In genomic region chr7:44441180-44441579, GRCm38 (mm10) we compare ENCODE assay signal across 13 mouse cellular contexts. TPM values are rescaled to one million over a fixed set of nuclear protein-coding genes. Genes with fewer than 3 reads are reported as not detected.
DNase-seq lines count a peak whose midpoint lies in the region; ATAC-seq lines count a peak whose summit lies in the region.
"Had no signal": no experiment of that assay in that cellular context is flagged by ENCODE, and none has a peak within 500 bp of the region (broad histone marks: within the 10 kb centered on the region; RNA-seq: fewer than 3 reads in every experiment).

No protein-coding gene starts in this region.

- no peaks in the 10 kb centered on the region for H3K9me3 ChIP-seq in heart, embryonic 12.5 days (replicated peaks)
- no peaks in the 10 kb centered on the region for H3K9me3 ChIP-seq in embryonic facial prominence, embryonic 10.5 days
- no peaks in the 10 kb centered on the region for H3K9me3 ChIP-seq in forebrain, embryonic 16.5 days (ENCODE audit: control insufficient read depth, low read length)
- H3K9me3 ChIP-seq in midbrain, embryonic 10.5 days (replicated peaks), result no peaks in the 10 kb centered on the region

- peaks cover 79% of the 10 kb centered on the region for H3K27me3 ChIP-seq in heart, embryonic 12.5 days (replicated peaks)
- H3K27me3 ChIP-seq in embryonic facial prominence, embryonic 10.5 days (replicated peaks; ENCODE audit: low read depth, poor library complexity, severe bottlenecking), result peaks cover 89% of the 10 kb centered on the region
- no peaks in the 10 kb centered on the region for H3K27me3 ChIP-seq in forebrain, embryonic 16.5 days (replicated peaks; ENCODE audit: control insufficient read depth, insufficient read depth, low read length)
- H3K27me3 ChIP-seq in midbrain, embryonic 10.5 days (ENCODE audit: low read depth, poor library complexity, severe bottlenecking), result peaks cover 92% of the 10 kb centered on the region

- no peak for ATAC-seq in heart, embryonic 12.5 days (ENCODE audit: insufficient number of reproducible peaks, low FRiP score)
- ATAC-seq in forebrain, embryonic 16.5 days, result no peak
- ATAC-seq in erythroid progenitor cell, adult 5-6 weeks (replicated peaks; ENCODE audit: low FRiP score, poor library complexity, severe bottlenecking), result no peak
- ATAC-seq: intestine, postnatal 0 days had no signal

- peak overlapping the region; percentile 78 for H3K4me2 ChIP-seq in heart, embryonic 12.5 days
- H3K4me2 ChIP-seq in forebrain, embryonic 16.5 days (ENCODE audit: low read length), result peak overlapping the region; percentile 98

- WGBS in heart, embryonic 12.5 days, result 22% methylated on average over 1 of the region's 1 CpGs
- 21% methylated on average over 1 of the region's 1 CpGs for WGBS in embryonic facial prominence, embryonic 10.5 days
- WGBS in forebrain, embryonic 16.5 days, result 18% methylated on average over 1 of the region's 1 CpGs
- 16% methylated on average over 1 of the region's 1 CpGs for WGBS in midbrain, embryonic 10.5 days

- peak overlapping the region; percentile 85 for H3K9ac ChIP-seq in heart, embryonic 12.5 days
- peak overlapping the region; percentile 99 for H3K9ac ChIP-seq in forebrain, embryonic 16.5 days (replicated peaks; ENCODE audit: low read depth, low read length)

- H3K36me3 ChIP-seq in heart, embryonic 12.5 days, result no peaks in the 10 kb centered on the region
- H3K36me3 ChIP-seq in embryonic facial prominence, embryonic 10.5 days (replicated peaks), result peaks cover 15% of the 10 kb centered on the region; the same call in 1 of the 2 replicates
- H3K36me3 ChIP-seq in forebrain, embryonic 16.5 days (ENCODE audit: control insufficient read depth, insufficient read depth), result peaks cover 4% of the 10 kb centered on the region; the same call in 1 of the 2 replicates
- peaks cover 16% of the 10 kb centered on the region for H3K36me3 ChIP-seq in midbrain, embryonic 10.5 days

- H3K4me3 ChIP-seq in heart, embryonic 12.5 days, result peak overlapping the region; percentile 56; the same call in 1 of the 2 replicates
- peak overlapping the region; percentile 58 for H3K4me3 ChIP-seq in embryonic facial prominence, embryonic 10.5 days
- H3K4me3 ChIP-seq in forebrain, embryonic 16.5 days (replicated peaks; ENCODE audit: low read length), result peak overlapping the region; percentile 80
- H3K4me3 ChIP-seq in midbrain, embryonic 10.5 days, result peak overlapping the region; percentile 58
- H3K4me3 ChIP-seq: myocyte had no signal

- H3K4me1 ChIP-seq in heart, embryonic 12.5 days (replicated peaks), result peaks cover 45% of the 10 kb centered on the region
- H3K4me1 ChIP-seq in embryonic facial prominence, embryonic 10.5 days, result peaks cover 40% of the 10 kb centered on the region
- peaks cover 37% of the 10 kb centered on the region for H3K4me1 ChIP-seq in forebrain, embryonic 16.5 days (replicated peaks; ENCODE audit: control insufficient read depth, insufficient read depth, low read length)
- peaks cover 64% of the 10 kb centered on the region for H3K4me1 ChIP-seq in midbrain, embryonic 10.5 days

- 0 out of 2 replicates have a peak overlapping the region, but pooled peaks have one; percentile 70 for H3K27ac ChIP-seq in heart, embryonic 12.5 days (ENCODE audit: poor library complexity, severe bottlenecking)
- H3K27ac ChIP-seq in embryonic facial prominence, embryonic 10.5 days (replicated peaks), result peak overlapping the region; percentile 88; the same call in 1 of the 2 replicates
- peak overlapping the region; percentile 99 for H3K27ac ChIP-seq in forebrain, embryonic 16.5 days (ENCODE audit: low read length)
- peak overlapping the region; percentile 96 for H3K27ac ChIP-seq in midbrain, embryonic 10.5 days (replicated peaks)

- DNase-seq in heart, postnatal 4 days, result no peak
- DNase-seq in embryonic facial prominence, embryonic 10.5 days (ENCODE audit: low spot score), result no peak
- DNase-seq in midbrain, embryonic 10.5 days (ENCODE audit: low spot score), result no peak
- no peak for DNase-seq in adrenal gland, postnatal 10 days
- DNase-seq in B cell, adult 2 months, result no peak
- DNase-seq: gastrocnemius, postnatal 14 days; lung, adult 2 months; thymus, adult 2 months had no signal

RNA-seq across cellular contexts. Expression of gene Lrrc4b, which starts 12.4 kb away (rescaled TPM):
- polyA plus RNA-seq in heart, embryonic 12.5 days (2016; fragmentation: Nextera tagmentation; extraction: Ambion mirVana), result 2.3 and 2.4 TPM in 2 replicates
- total RNA-seq in heart, postnatal 4 days (2021), result 10 to 100 TPM; 50.2 to 51.9 TPM
- polyA plus RNA-seq in embryonic facial prominence, embryonic 10.5 days (2016; fragmentation: Nextera tagmentation; extraction: Ambion mirVana), result 0.68 and 1.1 TPM in 2 replicates
- 10.6 and 12.6 TPM in 2 replicates for polyA plus RNA-seq in forebrain, embryonic 16.5 days (2015; fragmentation: Nextera tagmentation; extraction: Ambion mirVana)
- polyA plus RNA-seq in midbrain, embryonic 10.5 days (2016; fragmentation: Nextera tagmentation; extraction: Ambion mirVana), result 2.4 and 3.5 TPM in 2 replicates
- total RNA-seq in adrenal gland, postnatal 10 days (2021), result 10 to 100 TPM in 1 of 2 experiments, 1 to 10 TPM in 1; 5.5 to 10.0 TPM
- not detected in 2 replicates for total RNA-seq in erythroid progenitor cell, adult 5-6 weeks (2015; ENCODE audit: low replicate concordance)
- not detected in 2 replicates for total RNA-seq in erythroid progenitor cell, adult 5-6 weeks (2017; ENCODE audit: low replicate concordance)
- polyA plus RNA-seq: myocyte had no signal

RNA-seq across cellular contexts. Expression of gene Aspdh, which starts 24.0 kb away (rescaled TPM):
- 0.46 and 1.5 TPM in 2 replicates for polyA plus RNA-seq in heart, embryonic 12.5 days (2016; fragmentation: Nextera tagmentation; extraction: Ambion mirVana)
- total RNA-seq in heart, postnatal 4 days (2021), result 1 to 10 TPM; 2.2 TPM
- polyA plus RNA-seq in embryonic facial prominence, embryonic 10.5 days (2016; fragmentation: Nextera tagmentation; extraction: Ambion mirVana), result 0.64 TPM in 1 of 2 replicates, not detected in the other
- polyA plus RNA-seq in forebrain, embryonic 16.5 days (2015; fragmentation: Nextera tagmentation; extraction: Ambion mirVana), result 2.6 and 3.7 TPM in 2 replicates
- 0.99 and 2.0 TPM in 2 replicates for polyA plus RNA-seq in midbrain, embryonic 10.5 days (2016; fragmentation: Nextera tagmentation; extraction: Ambion mirVana)
- 10 to 100 TPM in 1 of 2 experiments, 1 to 10 TPM in 1; 8.4 to 14.5 TPM for total RNA-seq in adrenal gland, postnatal 10 days (2021)
- not detected in 2 replicates for total RNA-seq in erythroid progenitor cell, adult 5-6 weeks (2015; ENCODE audit: low replicate concordance)
- 1.4 TPM in 1 of 2 replicates, not detected in the other for total RNA-seq in erythroid progenitor cell, adult 5-6 weeks (2017; ENCODE audit: low replicate concordance)
- total RNA-seq: gastrocnemius, postnatal 14 days had no signal
- polyA plus RNA-seq: myocyte had no signal

RNA-seq across cellular contexts. Expression of gene Josd2, which starts 26.6 kb away (rescaled TPM):
- polyA plus RNA-seq in heart, embryonic 12.5 days (2016; fragmentation: Nextera tagmentation; extraction: Ambion mirVana), result 141 and 145 TPM in 2 replicates
- 10 to 100 TPM; 71.8 to 81.4 TPM for total RNA-seq in heart, postnatal 4 days (2021)
- 80.3 and 85.1 TPM in 2 replicates for polyA plus RNA-seq in embryonic facial prominence, embryonic 10.5 days (2016; fragmentation: Nextera tagmentation; extraction: Ambion mirVana)
- polyA plus RNA-seq in forebrain, embryonic 16.5 days (2015; fragmentation: Nextera tagmentation; extraction: Ambion mirVana), result 51.4 and 61.8 TPM in 2 replicates
- polyA plus RNA-seq in midbrain, embryonic 10.5 days (2016; fragmentation: Nextera tagmentation; extraction: Ambion mirVana), result 71.6 and 76.8 TPM in 2 replicates
- total RNA-seq in adrenal gland, postnatal 10 days (2021), result 10 to 100 TPM; 42.2 to 52.0 TPM
- 130 and 183 TPM in 2 replicates for total RNA-seq in erythroid progenitor cell, adult 5-6 weeks (2015; ENCODE audit: low replicate concordance)
- 122 and 124 TPM in 2 replicates for total RNA-seq in erythroid progenitor cell, adult 5-6 weeks (2017; ENCODE audit: low replicate concordance)

RNA-seq across cellular contexts. Expression of gene Emc10, which starts 55.1 kb away (rescaled TPM):
- polyA plus RNA-seq in heart, embryonic 12.5 days (2016; fragmentation: Nextera tagmentation; extraction: Ambion mirVana), result 111 and 114 TPM in 2 replicates
- total RNA-seq in heart, postnatal 4 days (2021), result 10 to 100 TPM; 91.4 to 93.4 TPM
- 82.7 and 85.8 TPM in 2 replicates for polyA plus RNA-seq in embryonic facial prominence, embryonic 10.5 days (2016; fragmentation: Nextera tagmentation; extraction: Ambion mirVana)
- 120 and 127 TPM in 2 replicates for polyA plus RNA-seq in forebrain, embryonic 16.5 days (2015; fragmentation: Nextera tagmentation; extraction: Ambion mirVana)
- polyA plus RNA-seq in midbrain, embryonic 10.5 days (2016; fragmentation: Nextera tagmentation; extraction: Ambion mirVana), result 104 and 108 TPM in 2 replicates
- total RNA-seq in adrenal gland, postnatal 10 days (2021), result 10 to 100 TPM; 88.8 to 91.1 TPM
- 81.7 and 90.1 TPM in 2 replicates for total RNA-seq in erythroid progenitor cell, adult 5-6 weeks (2015; ENCODE audit: low replicate concordance)
- total RNA-seq in erythroid progenitor cell, adult 5-6 weeks (2017; ENCODE audit: low replicate concordance), result 43.7 and 56.1 TPM in 2 replicates

RNA-seq across cellular contexts. Expression of gene Fam71e1, which starts 55.2 kb away (rescaled TPM):
- polyA plus RNA-seq in heart, embryonic 12.5 days (2016; fragmentation: Nextera tagmentation; extraction: Ambion mirVana), result 10.1 and 12.7 TPM in 2 replicates
- 1 to 10 TPM; 6.3 to 6.7 TPM for total RNA-seq in heart, postnatal 4 days (2021)
- polyA plus RNA-seq in embryonic facial prominence, embryonic 10.5 days (2016; fragmentation: Nextera tagmentation; extraction: Ambion mirVana), result 13.5 and 14.4 TPM in 2 replicates
- polyA plus RNA-seq in forebrain, embryonic 16.5 days (2015; fragmentation: Nextera tagmentation; extraction: Ambion mirVana), result 22.2 and 28.9 TPM in 2 replicates
- polyA plus RNA-seq in midbrain, embryonic 10.5 days (2016; fragmentation: Nextera tagmentation; extraction: Ambion mirVana), result 20.5 and 27.6 TPM in 2 replicates
- total RNA-seq in adrenal gland, postnatal 10 days (2021), result 10 to 100 TPM; 12.4 to 16.0 TPM
- total RNA-seq in erythroid progenitor cell, adult 5-6 weeks (2015; ENCODE audit: low replicate concordance), result not detected in 2 replicates
- total RNA-seq in erythroid progenitor cell, adult 5-6 weeks (2017; ENCODE audit: low replicate concordance), result not detected in 2 replicates
